Mouse (Mus musculus) CD4-positive, CD25-positive, alpha-beta regulatory T cell, adult 4 months (primary cell): ENCODE data around the gene Bcl2l11. TPM values are rescaled to one million over a fixed set of nuclear protein-coding genes. Genes with fewer than 3 reads are reported as not detected.
A peak's percentile ranks its signal among the peaks of the same experiment; 100 is the strongest.

Experiments
- ATAC-seq: one replicate; pipeline ENCODE4 v1.8.0; 2017
- polyA plus RNA-seq, 2 experiments: library from polyadenylated mRNA; unstranded; fragments of 100-300 nt; shearing (Covaris generic); gene quantifications; one replicate each; pipeline ENCODE4 v1.2.1; 2017

Gene Bcl2l11
- polyA plus RNA-seq, 2 experiments from 2014 or later, result 15.3 to 16.9 TPM

DNA sequence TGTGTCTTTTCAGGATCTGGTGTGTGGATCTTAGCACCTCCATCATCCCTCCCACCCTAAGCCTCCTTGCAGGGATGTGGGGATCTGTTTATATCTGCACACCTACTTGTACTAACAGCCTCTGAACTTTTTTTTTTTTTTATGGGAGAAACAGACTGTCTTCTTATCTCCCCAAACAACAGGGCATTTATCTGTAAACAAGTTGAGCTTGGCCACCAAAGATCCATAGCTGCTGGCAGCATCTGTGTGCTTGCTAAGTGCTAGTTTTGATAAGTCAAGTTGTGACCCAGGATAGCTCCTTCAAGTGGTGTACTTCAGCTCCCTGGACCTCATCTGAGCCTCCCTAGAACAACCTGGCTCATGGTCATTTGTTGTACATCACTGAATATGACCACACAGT lies 18.2 kb downstream of the Bcl2l11 start:
- no peak for ATAC-seq

DNA sequence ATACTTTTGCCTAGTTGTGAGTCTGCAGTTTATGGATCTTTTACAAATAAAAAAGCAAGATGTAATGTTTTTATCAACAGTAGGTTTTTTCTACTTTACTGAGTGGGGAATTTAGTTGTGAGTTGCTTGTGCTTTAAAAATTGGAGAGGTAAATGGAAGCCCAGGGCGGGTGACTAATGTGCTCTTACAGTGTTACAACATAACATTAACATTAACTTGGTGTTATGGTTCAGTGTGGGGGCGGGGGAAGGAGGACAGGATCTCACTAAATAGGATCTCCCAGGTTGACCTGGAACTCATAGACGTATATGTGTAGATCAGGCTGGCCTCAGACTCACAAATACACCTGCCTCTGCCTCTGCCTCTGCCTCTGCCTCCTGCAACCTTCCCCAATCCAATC lies 19.6 kb downstream of the Bcl2l11 start:
- no peak for ATAC-seq

DNA sequence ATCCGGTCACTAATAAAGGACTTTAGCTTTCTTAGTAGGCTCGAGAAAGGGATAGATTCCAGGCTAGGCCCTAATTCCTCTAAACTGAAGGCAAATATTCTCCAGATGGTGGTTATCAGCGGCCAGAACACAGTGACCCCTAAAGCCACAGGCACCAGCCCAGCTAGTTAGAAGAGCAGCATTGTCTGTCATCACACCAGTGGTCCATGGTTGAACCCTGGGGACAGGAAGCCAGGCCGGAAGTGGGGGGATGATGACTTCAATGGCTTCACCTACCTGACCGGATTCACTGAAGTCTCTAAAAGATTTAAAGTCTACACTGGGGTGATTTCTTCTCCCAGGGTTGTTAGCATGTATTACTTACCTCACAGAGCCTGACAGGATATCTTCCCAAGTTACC lies 23.8 kb downstream of the Bcl2l11 start:
- no peak for ATAC-seq

DNA sequence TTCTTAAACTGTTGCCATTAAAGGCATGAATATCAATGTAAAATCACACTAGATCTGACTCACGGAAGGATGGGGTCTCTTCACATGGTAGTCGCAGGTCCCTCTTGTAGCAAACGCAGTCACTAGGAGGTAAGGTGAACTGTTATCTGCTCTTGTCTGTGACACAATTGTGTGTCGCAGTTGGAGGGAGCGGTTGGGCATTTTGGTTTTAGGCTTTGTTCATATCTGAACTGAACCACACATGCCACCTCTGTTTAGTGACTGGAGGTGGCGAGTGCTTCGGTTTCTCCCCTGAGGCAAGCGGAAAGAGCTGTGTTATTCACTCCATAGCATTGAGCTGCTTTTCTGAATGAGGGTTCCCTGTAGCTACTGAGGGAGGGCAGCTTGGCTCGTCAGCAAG lies 26.4 kb downstream of the Bcl2l11 start:
- ATAC-seq, result no peak

DNA sequence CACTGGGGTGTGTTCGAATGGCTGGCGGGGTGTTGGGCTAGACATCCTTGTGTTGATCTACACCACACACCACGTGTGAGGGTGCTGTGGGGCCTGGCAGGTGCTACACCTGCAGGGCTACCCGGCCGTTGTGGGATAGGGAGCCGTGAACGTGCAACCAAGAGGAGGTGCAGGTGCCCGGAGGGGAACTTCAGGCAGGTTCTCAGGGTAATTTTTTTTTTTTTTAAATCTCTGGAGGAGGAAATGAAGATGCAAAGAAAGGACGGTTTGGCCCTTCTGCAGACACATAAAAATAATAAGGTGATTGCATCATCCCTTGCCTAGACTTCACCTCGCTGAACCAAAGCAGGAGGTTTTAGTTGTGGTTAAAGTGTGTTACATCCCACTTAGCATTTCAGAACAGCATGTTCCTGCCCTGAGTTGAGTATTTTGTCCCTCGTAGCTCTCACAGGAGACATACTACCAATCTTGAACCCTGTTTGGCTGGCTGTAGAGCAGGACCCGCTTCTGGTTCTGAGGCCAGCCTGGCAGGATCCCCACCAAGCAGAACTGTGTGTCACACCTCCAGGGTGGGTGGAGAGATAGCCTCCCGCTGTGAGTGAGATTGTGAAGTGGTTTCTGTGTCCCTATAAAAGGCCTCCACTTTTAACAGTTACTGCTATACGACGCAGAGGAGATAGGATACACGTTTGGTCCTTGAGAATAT lies 27.2 kb downstream of the Bcl2l11 start:
- peak; percentile 77 for ATAC-seq

DNA sequence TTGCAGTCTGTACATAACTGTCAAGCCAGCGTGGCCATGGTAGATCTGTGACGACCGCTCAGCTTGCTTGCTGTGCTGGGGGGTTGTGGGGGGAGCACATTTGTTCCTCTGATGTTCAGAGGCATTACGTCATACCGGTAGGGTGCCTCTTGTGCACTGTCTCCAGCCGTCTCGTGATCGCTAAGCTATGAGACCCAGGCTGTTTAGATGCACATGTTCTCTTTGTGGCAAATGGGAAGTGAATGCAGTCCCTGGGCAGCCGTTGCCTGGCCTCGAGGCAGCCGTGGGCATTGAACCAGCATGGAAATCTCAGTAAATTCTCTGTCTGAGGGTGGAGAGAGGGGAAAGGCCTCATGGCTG lies 27.7 kb downstream of the Bcl2l11 start:
- peak; percentile 57 for ATAC-seq

DNA sequence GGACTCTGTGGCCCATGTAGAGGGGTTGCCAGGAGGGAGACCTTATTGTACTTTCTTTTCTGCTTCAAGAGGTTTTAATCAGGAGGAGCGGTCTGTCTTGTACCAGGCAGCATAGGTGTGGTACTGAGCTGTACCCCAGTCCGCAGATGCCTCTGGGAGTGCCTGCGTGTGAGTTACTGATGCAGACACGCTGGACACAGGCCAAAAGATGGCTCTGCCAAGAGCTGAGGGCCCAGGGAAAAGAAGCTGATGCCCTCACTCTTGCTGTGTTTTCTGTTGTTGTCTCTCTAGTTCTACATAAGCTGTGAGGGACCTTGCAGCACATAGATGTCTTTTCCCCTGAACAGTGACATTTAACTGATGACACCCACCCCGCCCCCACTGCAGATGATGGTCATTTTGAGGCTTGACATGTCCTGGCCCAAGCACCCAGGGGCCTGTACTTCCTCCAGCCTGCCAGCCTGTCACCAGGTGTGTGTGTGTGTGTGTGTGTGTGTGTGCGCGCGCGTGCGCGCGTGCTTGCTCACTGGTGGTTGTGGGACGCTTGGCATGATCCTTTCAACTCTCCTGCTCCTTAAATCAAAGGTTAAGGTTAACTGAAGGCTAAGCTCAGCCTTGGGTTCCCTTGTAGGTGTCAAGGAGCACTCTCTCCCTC lies 29.7 kb downstream of the Bcl2l11 start:
- ATAC-seq, result no peak

DNA sequence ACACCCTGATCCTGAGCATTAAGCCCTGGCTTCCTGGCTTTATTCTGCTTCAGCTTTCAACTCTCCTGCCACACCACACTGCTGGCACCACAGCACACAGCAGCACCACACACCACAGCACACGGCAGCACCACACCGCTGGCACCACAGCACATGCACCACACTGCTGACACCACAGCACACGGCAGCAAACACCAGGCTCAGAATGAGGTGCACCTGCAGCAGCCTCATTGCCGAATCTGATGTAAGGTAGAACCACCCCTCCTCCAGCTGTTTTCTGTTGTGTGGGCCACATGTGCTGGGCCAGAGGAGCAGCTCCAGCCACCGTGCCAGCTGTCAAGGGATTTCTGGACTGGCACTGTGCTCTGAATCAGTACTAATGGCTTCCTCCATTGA lies 30.2 kb downstream of the Bcl2l11 start:
- no peak for ATAC-seq

DNA sequence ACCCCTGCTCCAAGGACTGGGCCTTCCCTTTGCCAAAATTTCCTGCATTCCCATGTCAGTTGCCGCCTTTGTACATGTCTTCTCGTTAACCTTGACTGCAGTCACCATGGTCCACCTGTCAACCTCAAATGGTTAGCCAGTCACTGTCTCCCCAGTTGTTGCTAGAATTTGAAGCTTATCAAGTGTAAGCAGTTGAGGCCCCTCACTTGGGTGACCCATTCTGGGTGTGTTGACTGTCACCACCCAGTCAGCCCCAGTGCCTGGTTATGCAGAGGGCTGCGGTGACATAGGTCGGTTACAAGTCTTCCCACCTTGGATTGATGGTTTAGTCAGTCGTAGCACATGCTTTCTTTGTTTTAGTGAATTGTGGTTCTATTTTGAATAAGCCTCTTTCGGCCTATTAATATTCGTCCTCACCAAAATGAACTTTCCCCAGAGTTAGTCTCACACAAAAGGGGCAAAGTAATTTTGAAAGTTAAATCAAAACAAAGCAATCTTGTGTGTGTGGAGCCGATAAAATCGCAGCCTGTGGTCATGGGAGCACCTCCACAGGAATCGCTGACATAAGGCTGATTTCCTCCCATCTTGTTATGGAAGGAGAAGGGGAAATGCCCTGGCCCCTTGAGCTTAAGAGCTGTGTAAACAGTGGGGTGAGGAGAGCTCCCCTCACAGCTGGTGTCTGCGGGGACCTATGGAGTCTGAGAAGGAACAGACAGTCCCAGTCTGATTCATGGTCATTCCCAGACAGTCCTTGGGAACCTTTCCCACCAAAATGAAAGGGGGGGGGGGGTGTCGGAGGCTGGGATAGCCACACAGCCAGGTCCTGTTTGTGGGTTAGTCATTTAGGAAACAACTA lies 30.9 kb downstream of the Bcl2l11 start:
- ATAC-seq, result no peak

DNA sequence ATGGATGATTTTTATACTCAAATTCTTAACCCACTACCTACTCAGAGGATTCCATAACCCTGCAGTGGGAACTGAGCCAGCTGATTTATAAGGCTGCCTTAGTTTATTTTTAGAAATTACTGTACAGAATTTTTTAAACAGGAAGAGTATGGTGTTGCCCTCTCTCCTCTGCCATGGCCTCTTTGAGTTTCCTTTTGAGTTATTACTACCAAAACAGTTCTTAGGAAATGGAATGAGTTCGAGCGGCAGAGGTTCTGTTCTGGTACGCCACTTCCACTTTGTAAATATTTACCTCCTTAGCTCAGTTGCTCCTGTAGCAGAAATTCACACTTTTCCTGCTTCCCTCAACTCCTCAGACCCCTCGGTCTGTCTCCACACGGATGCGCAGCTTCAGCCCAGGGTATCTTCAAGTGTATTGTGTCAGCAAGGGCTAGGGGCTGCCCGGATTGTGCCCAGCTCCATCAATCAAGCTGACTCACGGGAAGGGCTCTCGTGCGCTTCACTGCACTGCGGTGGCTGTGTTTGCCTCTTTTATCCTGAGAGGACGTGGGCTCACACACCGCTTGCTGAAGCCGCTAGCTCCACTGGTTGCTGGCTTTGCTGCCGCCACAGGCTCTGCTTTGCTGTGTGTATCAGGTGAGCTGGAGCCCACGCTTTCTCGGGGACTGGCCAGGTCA lies 33.0 kb downstream of the Bcl2l11 start:
- ATAC-seq, result peak; percentile 59

DNA sequence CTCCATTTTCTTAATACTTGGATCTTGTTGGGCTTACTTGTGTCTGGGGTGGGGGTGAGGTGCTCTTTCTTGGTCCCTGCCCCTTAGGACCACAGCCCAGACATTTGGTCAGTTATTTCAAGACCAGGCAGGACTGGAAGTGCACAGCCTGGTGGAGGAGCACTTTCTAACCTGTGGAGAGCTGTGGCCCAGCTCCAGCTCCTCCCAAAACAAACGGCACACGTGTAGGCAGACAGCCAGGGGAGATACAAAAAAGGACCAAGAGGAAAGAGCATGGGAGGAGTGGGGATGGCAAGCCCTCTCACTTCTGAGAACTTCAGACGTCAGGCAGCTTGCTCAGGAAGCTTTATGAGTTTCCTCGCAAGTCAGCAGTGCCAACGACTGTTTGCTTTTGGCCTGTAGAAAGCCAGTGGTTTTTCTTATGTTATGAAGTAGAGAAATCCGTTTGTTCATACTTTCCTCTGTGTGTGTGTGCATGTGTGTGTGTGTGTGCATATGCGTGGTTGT lies 33.8 kb downstream of the Bcl2l11 start:
- no peak for ATAC-seq

DNA sequence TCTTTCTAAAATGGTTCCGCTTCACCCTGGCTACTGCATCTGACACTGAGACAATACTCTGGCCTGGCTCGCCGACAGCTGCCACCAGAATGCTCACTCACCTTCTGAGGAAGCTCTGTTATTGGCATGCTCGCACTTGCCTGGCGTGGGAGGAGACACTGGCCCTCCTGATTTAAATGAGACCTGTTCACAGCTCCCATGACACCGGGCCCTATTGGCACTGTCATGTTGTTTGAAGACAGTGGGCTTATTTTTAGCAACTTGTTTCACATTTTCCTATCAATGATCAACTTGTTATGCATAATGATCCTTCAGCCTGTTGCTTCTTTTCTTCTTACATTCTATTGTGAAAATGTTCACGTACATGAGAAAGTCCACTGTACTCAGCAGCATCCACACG lies 37.3 kb downstream of the Bcl2l11 start:
- ATAC-seq, result no peak

DNA sequence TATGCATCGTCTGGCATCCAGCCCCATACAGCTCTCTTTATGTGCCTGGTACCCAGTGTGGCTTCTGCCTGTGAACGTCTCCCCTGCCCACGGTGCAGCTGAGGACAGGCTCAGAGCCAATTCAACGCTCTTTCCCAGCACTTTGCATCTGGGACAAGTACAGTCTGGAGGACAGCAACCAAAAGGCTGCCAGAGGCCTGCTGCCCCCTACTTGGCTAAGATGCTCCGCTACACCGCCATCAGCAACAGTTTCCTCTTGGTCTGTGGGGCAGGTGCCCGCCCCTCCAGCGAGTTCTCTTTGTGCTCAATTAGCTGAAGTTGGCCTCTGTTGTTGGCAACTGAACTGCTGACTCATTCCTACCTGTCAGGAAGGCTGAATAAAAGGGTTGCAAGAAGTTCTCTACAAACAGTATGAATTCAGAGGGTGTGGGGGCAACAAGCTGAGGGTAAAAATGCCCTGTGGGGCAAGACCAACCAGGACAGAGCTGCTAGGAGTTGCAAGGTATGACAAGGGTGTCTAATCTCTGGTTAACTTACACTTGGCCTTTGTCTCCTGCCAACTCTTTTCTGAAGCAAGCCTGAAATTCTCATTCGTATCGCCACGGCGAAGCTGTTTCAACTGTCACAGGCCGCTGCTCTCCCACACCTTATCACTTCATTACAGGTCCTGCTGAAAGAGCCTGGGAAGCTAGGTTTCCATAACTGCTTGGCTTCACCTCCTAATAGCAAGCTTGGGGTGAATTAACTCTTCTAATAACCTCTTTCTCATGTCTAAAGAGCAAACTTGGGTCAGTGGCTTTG lies 41.0 kb downstream of the Bcl2l11 start:
- no peak for ATAC-seq

DNA sequence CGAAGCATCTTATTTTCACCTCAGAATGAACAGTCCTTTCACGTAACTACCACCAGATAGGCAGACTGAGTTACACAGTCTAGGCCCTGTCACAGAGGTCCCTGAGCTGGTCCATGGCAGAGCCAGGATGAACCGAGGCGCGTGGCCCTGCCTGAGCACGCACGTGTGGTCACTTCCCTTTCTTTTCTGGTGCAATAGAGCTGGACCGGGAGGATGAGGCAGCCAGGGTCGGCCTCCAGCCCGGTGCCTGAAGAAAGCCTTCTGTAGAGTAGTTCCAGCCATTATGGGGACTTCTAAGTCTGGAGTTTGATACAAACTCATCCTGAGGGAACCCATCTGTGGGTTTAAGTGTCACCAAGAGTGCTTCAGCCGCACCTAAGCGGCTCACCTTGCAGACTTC lies 42.1 kb downstream of the Bcl2l11 start:
- peak; percentile 39 for ATAC-seq

DNA sequence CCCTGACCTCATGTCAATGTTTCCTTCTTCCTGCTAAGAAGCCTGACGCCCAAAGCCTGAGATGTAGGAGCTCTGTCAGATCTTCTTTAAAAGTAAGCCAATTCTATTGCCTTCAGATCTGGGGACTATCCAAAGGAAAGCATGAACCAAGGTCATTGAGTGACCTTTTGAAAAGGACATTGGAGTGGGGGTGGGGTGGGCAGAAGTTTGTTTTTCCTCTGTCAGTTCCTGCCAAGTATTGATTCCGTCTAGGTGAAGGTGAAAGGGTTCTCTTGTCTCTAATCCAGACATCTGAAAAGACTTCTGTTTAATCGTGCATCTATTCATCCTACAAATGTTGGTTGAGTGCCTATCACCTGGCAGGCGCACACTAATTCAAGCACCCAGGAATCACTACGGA lies 43.6 kb downstream of the Bcl2l11 start:
- no peak for ATAC-seq

DNA sequence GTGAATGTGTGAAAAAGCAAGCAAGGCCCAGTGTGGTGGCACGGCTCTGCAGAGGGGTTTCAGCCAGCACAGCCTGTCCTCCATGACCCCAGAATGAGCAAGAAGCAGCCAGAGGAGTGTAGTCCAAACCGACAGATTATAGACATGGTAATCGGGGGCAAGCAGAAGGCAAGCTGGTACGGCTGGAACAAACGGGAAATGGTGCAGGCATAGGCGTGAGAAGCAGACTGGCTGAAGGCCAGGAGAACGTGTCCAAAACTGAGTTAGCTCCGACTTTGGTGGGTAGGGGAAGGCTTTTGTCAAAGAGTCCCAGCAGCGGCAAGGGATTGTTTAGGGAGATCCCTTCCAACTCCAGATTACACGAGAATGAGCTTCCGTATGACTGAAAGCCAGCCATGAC lies 44.1 kb downstream of the Bcl2l11 start:
- ATAC-seq, result no peak

DNA sequence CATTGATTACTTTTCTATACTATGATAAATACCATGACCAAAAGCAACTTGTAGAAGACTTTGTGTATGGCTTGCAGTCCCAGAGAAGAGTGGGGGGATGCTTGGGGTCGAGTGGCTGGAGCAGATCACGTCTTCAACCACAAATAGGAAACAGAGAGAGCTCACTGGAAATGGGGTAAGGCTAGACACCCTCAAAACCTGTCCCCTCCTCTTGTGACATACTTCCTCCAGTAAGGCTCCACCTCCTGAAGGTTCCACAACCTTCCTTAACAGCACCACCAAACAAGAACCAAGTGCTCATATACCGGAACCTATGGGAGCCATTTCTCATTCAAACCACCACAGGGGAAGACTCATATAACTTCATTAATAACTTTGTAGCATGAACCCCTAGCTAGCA lies 44.8 kb downstream of the Bcl2l11 start:
- ATAC-seq, result no peak

DNA sequence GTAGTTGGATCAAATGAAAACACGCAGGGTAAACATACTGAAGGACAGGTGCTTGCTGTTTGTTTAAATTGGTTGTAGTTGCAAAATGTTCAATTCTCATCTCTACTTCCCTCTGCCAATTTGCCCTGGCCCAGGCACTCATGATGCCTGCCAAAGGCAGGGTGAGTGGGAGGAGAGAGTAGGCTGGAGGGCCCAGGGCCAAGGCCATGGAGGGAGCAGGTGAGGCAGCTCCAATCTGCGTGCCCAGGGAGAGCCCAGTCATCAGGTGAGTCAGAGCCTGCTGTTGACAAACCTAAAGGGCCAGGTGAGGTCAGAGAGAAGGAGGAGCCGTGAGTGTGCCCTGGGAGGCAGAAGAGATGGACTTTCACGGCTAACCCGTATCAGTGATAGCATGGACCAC lies 46.4 kb downstream of the Bcl2l11 start:
- no peak for ATAC-seq

DNA sequence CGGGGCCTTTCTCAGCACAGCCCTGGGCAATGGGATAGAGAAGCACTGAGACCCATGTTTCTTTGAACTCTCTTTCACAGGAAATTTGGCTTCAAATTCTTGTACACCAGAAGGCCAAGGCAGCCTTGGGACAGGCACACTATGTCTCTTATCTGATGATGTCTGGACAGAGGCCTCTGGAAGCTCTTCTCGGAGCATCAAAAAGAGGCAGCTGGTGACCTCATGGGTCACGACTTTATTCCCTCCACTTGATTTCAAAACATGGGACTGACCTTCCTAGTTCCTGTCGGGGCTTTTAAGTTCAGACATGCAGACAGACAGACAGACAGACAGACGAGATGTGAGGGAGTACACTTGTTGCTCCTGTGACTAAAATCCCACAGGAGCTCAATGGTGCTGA lies 48.3 kb downstream of the Bcl2l11 start:
- ATAC-seq, result no peak

DNA sequence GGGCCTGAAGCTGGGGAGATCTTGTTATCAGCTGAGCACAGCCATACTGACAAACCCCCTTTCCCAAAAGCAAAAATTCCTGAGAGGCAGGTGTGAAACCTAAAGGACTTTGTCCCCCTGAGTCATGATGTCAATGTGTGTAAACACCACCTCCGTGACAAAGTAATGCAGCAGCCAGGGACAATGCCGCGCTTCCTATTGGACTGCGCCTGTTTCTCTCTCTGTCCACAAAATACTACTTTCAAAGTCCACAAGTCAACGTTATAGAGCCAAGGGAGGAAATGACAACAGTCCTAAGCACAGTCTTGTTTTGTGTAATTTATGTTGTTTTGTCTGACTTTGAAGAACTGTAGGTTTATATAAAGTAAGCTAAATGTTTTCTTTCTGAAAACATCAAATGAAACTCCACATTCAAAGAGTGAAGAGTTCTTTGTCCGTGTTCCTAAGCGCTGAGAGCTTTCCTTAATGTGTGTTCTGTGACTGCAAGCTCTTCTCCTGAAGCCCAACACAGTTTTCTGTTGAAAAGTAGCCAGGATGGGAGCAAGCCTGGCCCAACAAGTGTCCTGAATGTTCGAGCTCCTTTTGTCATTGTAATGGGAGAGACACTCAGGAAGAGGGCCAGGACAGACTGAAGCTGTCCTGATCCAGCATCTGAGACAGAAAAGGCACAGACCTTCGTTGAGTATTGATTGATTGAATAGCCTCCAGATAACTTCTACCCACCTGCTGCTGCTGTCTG lies 48.9 kb downstream of the Bcl2l11 start:
- ATAC-seq, result no peak

DNA sequence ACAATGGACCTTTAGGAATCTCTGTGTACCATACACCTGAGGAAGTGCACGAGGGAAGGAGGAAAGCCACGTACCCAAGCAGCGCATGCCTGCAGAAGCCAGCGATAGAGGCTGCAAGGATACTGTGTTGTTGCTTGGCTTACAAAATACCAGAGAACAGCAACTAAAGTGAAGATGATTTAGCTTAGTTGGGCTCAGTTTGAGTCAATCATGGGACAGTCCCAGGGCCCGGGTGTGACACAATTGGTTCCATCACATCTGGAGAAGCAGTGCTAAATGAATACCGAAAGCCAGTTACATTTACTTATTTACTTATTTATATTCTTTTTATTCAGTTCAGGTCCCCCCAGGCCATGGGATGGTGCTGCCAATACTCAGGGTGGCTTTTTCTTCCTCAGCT lies 49.8 kb downstream of the Bcl2l11 start:
- ATAC-seq, result no peak
